Mouse (Mus musculus) heart, embryonic 16.5 days (tissue): ENCODE results near the gene Sowahb. TPM values are rescaled to one million over a fixed set of nuclear protein-coding genes. Genes with fewer than 3 reads are reported as not detected.

Experiments used
- ATAC-seq: fragments of 200-750 bp; cut with Nextera tagmentation; replicated peaks from 2 replicates; pipeline ENCODE4 v1.8.0; 2017; ENCODE audit warnings: moderate number of reproducible peaks; ENCODE audit not compliant: insufficient read depth, low FRiP score; ENCODE audit errors: extremely low read depth
- H3K27ac ChIP-seq: fragments of 300-500 bp; sonication (generic); 2 replicates; pipeline ENCODE4 v1.5.1; 2014; ENCODE audit warnings: mild to moderate bottlenecking, low read length, control low read depth, moderate library complexity
- H3K27me3 ChIP-seq: fragments of 300-500 bp; sonication (generic); 2 replicates; pipeline ENCODE4 v1.6.1; 2014; ENCODE audit warnings: low read length, mixed read lengths; ENCODE audit not compliant: control insufficient read depth, insufficient read depth
- H3K36me3 ChIP-seq: fragments of 300-500 bp; sonication (generic); 2 replicates; pipeline ENCODE4 v1.6.1; 2014; ENCODE audit not compliant: control insufficient read depth, insufficient read depth
- H3K4me1 ChIP-seq: fragments of 300-500 bp; sonication (generic); 2 replicates; pipeline ENCODE4 v1.6.1; 2014; ENCODE audit warnings: low read length, mixed read lengths; ENCODE audit not compliant: control insufficient read depth, insufficient read depth
- H3K4me2 ChIP-seq: fragments of 300-500 bp; sonication (generic); 2 replicates; pipeline ENCODE4 v1.6.1; 2014; ENCODE audit warnings: low read depth, mild to moderate bottlenecking, control low read depth, low read length
- H3K4me3 ChIP-seq: fragments of 300-500 bp; sonication (generic); 2 replicates; pipeline ENCODE4 v1.5.1; 2014; ENCODE audit warnings: mild to moderate bottlenecking, control low read depth, low read length
- H3K9ac ChIP-seq: fragments of 300-500 bp; sonication (generic); 2 replicates; pipeline ENCODE4 v1.6.1; 2014; ENCODE audit warnings: low read length, control low read depth
- H3K9me3 ChIP-seq: fragments of 300-500 bp; sonication (generic); replicated peaks from 2 replicates; pipeline ENCODE4 v1.6.1; 2016; ENCODE audit warnings: low read length; ENCODE audit not compliant: control insufficient read depth
- WGBS: fragments of 180-500 bp; shearing (Covaris S2); extraction: QIAGEN DNeasy Blood & Tissue Kit; methylation state at CpG from one replicate; pipeline ENCODE4 v1.1.7; 2014; 5-methylcytosine and 5-hydroxymethylcytosine counted together
- polyA plus RNA-seq: library from polyadenylated mRNA; unstranded; fragments of >200 nt; fragmentation: Nextera tagmentation; extraction: Ambion mirVana; gene quantifications from 2 replicates; pipeline ENCODE4 v1.2.1, GENCODE M21; 2015

Sowahb gene
- 0.12 and 0.20 TPM in 2 replicates for polyA plus RNA-seq

- Histone ChIP-seq H3K27me3 (peaks cover 57% of the 10 kb centered on the region), H3K9ac (peak within 1 kb of the TSS; percentile 66), H3K36me3 (no peaks in the 10 kb centered on the region), H3K9me3 (no peaks in the 10 kb centered on the region), H3K4me2 (peak within 1 kb of the TSS; percentile 98), H3K27ac (no peak within 1 kb of the TSS), H3K4me1 (peaks cover 12% of the 10 kb centered on the region), H3K4me3 (peak within 1 kb of the TSS; percentile 66)
- peak; percentile 44 for ATAC-seq
- WGBS, result under 1% methylated on average over 68 of the region's 68 CpGs
These were observed at the start of gene Sowahb for GRCm38 (mm10) chr5:93044584-93045370. TSS of gene Sowahb (minus strand) at chr5:93045022.

- under 1% methylated on average over 50 of the region's 50 CpGs for whole genome bisulfite sequencing
- H3K4me1 ChIP-seq, result peaks cover 29% of the 10 kb centered on the region
- peak; percentile 10 for ATAC-seq
These were observed 49.1 kb upstream of the Sowahb start for GRCm38 (mm10) chr5:93093638-93094527.

GRCm38 (mm10) chr5:93092857-93093622, 48.2 kb upstream of the Sowahb start, which contains the start of gene Sept11:
TSS of gene Sept11 (plus strand) at chr5:93093437.
- peak within 1 kb of the TSS; percentile 81 for H3K4me3 ChIP-seq
- no peaks in the 10 kb centered on the region for H3K9me3 ChIP-seq
- peaks cover 22% of the 10 kb centered on the region for H3K4me1 ChIP-seq
- H3K27ac ChIP-seq, result peak within 1 kb of the TSS; percentile 86
- H3K36me3 ChIP-seq, result no peaks in the 10 kb centered on the region
- H3K4me2 ChIP-seq, result peak within 1 kb of the TSS; percentile 97
- H3K27me3 ChIP-seq, result no peaks in the 10 kb centered on the region
- WGBS, result under 1% methylated on average over 63 of the region's 63 CpGs
- peak within 1 kb of the TSS; percentile 88 for H3K9ac ChIP-seq
- peak; percentile 90 for ATAC-seq

More at GRCm38 (mm10) chr5:93093638-93094527, 49.1 kb upstream of the Sowahb start:
- no peaks in the 10 kb centered on the region for H3K27me3 ChIP-seq
- no peaks in the 10 kb centered on the region for H3K9me3 ChIP-seq
- H3K4me2 ChIP-seq, result peak overlapping the region; percentile 97
- peak overlapping the region; percentile 86 for H3K27ac ChIP-seq
- no peaks in the 10 kb centered on the region for H3K36me3 ChIP-seq
- H3K4me3 ChIP-seq, result peak overlapping the region; percentile 81
- H3K9ac ChIP-seq, result peak overlapping the region; percentile 88

GRCm38 (mm10) chr5:93092147-93092781, 47.4 kb upstream of the Sowahb start:
- Histone ChIP-seq H3K9ac (peak overlapping the region; percentile 88), H3K27me3 (no peaks in the 10 kb centered on the region), H3K4me3 (peak overlapping the region; percentile 81), H3K4me2 (peak overlapping the region; percentile 97), H3K9me3 (no peaks in the 10 kb centered on the region), H3K27ac (peak overlapping the region; percentile 86), H3K4me1 (peaks cover 18% of the 10 kb centered on the region), H3K36me3 (no peaks in the 10 kb centered on the region)
- 2% methylated on average over 28 of the region's 28 CpGs for WGBS
- peak; percentile 18 for ATAC-seq

GRCm38 (mm10) chr5:93091266-93091665, 46.4 kb upstream of the Sowahb start:
- 43% methylated on average over 3 of the region's 3 CpGs for WGBS
- H3K4me1 ChIP-seq, result peaks cover 14% of the 10 kb centered on the region

GRCm38 (mm10) chr5:93085900-93086299, 41.1 kb upstream of the Sowahb start:
- H3K9ac ChIP-seq, result no peak overlapping the region
- H3K36me3 ChIP-seq, result no peaks in the 10 kb centered on the region
- no peak overlapping the region for H3K4me3 ChIP-seq
- no peaks in the 10 kb centered on the region for H3K9me3 ChIP-seq
- no peak overlapping the region for H3K27ac ChIP-seq
- no peaks in the 10 kb centered on the region for H3K27me3 ChIP-seq
- ATAC-seq, result no peak
- no peak overlapping the region for H3K4me2 ChIP-seq
- 82% methylated on average over 4 of the region's 4 CpGs for WGBS
- 0 out of 2 replicates have a peak, but pooled peaks cover 2% of the 10 kb centered on the region for H3K4me1 ChIP-seq

More at GRCm38 (mm10) chr5:93091266-93091665, 46.4 kb upstream of the Sowahb start:
- Histone ChIP-seq H3K27ac (no peak overlapping the region), H3K9me3 (no peaks in the 10 kb centered on the region), H3K4me2 (peak overlapping the region; percentile 97), H3K9ac (peak overlapping the region; percentile 21; the same call in 1 of the 2 replicates), H3K27me3 (no peaks in the 10 kb centered on the region), H3K4me3 (peak overlapping the region; percentile 81), H3K36me3 (no peaks in the 10 kb centered on the region)
- ATAC-seq, result no peak

GRCm38 (mm10) chr5:93085015-93085598, 40.3 kb upstream of the Sowahb start:
- no peak for ATAC-seq
- no peaks in the 10 kb centered on the region for H3K36me3 ChIP-seq
- 43% methylated on average over 4 of the region's 4 CpGs for WGBS
- no peak overlapping the region for H3K4me2 ChIP-seq
- H3K27me3 ChIP-seq, result no peaks in the 10 kb centered on the region
- H3K4me3 ChIP-seq, result no peak overlapping the region
- no peaks in the 10 kb centered on the region for H3K9me3 ChIP-seq
- H3K4me1 ChIP-seq, result 0 out of 2 replicates have a peak, but pooled peaks cover 2% of the 10 kb centered on the region
- no peak overlapping the region for H3K27ac ChIP-seq
- H3K9ac ChIP-seq, result no peak overlapping the region

- H3K36me3 ChIP-seq, result no peaks in the 10 kb centered on the region
- H3K4me1 ChIP-seq, result no peaks in the 10 kb centered on the region
- H3K9me3 ChIP-seq, result peaks cover 5% of the 10 kb centered on the region; the same call in 1 of the 2 replicates
- no peak overlapping the region for H3K4me3 ChIP-seq
- WGBS, result 78% methylated on average over 3 of the region's 3 CpGs
- no peaks in the 10 kb centered on the region for H3K27me3 ChIP-seq
- ATAC-seq, result no peak
- H3K27ac ChIP-seq, result no peak overlapping the region
- no peak overlapping the region for H3K9ac ChIP-seq
- H3K4me2 ChIP-seq, result no peak overlapping the region
These were observed 34.8 kb upstream of the Sowahb start for GRCm38 (mm10) chr5:93079596-93079995.
